In genomic region chr15:85712565-85713168, GRCm38 (mm10) we compare ENCODE assay signal across 9 mouse cellular contexts. TPM values are rescaled to one million over a fixed set of nuclear protein-coding genes. Genes with fewer than 3 reads are reported as not detected.
DNase-seq lines count a peak whose midpoint lies in the region; ATAC-seq and TF ChIP-seq lines count a peak whose summit lies in the region.
"Had no signal": no experiment of that assay in that cellular context is flagged by ENCODE, and none has a peak within 500 bp of the region (broad histone marks: within the 10 kb centered on the region; RNA-seq: fewer than 3 reads in every experiment).

No protein-coding gene starts in this region.

- no peak for TF ChIP-seq POLR2A in cortical plate, adult 2 months (IDR thresholded peaks at IDR 0.05; ENCODE audit: extremely low read depth, insufficient read depth, low read length)

- no peaks in the 10 kb centered on the region for H3K9me3 ChIP-seq in neural tube, embryonic 15.5 days (replicated peaks)
- H3K9me3 ChIP-seq in kidney, embryonic 15.5 days (replicated peaks) = no peaks in the 10 kb centered on the region

- no peaks in the 10 kb centered on the region; the same call in 1 of the 2 replicates for H3K36me3 ChIP-seq in neural tube, embryonic 15.5 days
- no peaks in the 10 kb centered on the region for H3K36me3 ChIP-seq in splenic B cell, adult 2 months (ENCODE audit: control insufficient read depth, insufficient read depth, low read length, poor library complexity, severe bottlenecking)
- peaks cover under 1% of the 10 kb centered on the region; the same call in 1 of the 2 replicates for H3K36me3 ChIP-seq in kidney, embryonic 15.5 days

- no peak overlapping the region for H3K4me3 ChIP-seq in neural tube, embryonic 15.5 days (replicated peaks)
- H3K4me3 ChIP-seq in cortical plate, adult 2 months (ENCODE audit: insufficient read depth, low read length) = no peak overlapping the region
- H3K4me3 ChIP-seq in kidney, embryonic 15.5 days (replicated peaks) = no peak overlapping the region

- no peak for ATAC-seq in neural tube, embryonic 15.5 days (ENCODE audit: low FRiP score)
- no peak for ATAC-seq in kidney, embryonic 15.5 days (replicated peaks; ENCODE audit: low FRiP score)

- no peak overlapping the region for H3K4me2 ChIP-seq in neural tube, embryonic 15.5 days
- no peak overlapping the region for H3K4me2 ChIP-seq in kidney, embryonic 15.5 days

- WGBS in neural tube, embryonic 15.5 days = 39% methylated on average over 5 of the region's 5 CpGs
- 40% methylated on average over 5 of the region's 5 CpGs for WGBS in kidney, embryonic 15.5 days

- peak; percentile 92 for DNase-seq in heart, adult 11 months
- DNase-seq in heart, adult 18-20 months = no peak
- DNase-seq in neural tube, embryonic 10.5 days (ENCODE audit: extremely low spot score, low spot score) = peak; percentile 39
- DNase-seq in splenic B cell, adult 2 months (ENCODE audit: low read depth, low spot score) = peak; percentile 51
- DNase-seq in layer of hippocampus, postnatal 25 days (ENCODE audit: extremely low spot score in 1 of 2, low spot score in 1 of 2) = no peak
- DNase-seq: kidney, adult 9 months had no signal

- peaks cover 19% of the 10 kb centered on the region for H3K4me1 ChIP-seq in neural tube, embryonic 15.5 days
- peaks cover 2% of the 10 kb centered on the region; the same call in 1 of the 2 replicates for H3K4me1 ChIP-seq in cortical plate, adult 2 months (ENCODE audit: control insufficient read depth, insufficient read depth, low read length)
- H3K4me1 ChIP-seq in kidney, embryonic 15.5 days = peaks cover 20% of the 10 kb centered on the region

- no peak overlapping the region for H3K27ac ChIP-seq in neural tube, embryonic 15.5 days (replicated peaks)
- no peak overlapping the region for H3K27ac ChIP-seq in cortical plate, adult 2 months (ENCODE audit: insufficient read depth, low read length)
- no peak overlapping the region for H3K27ac ChIP-seq in kidney, embryonic 15.5 days

- H3K9ac ChIP-seq in neural tube, embryonic 15.5 days (replicated peaks) = no peak overlapping the region
- H3K9ac ChIP-seq in kidney, embryonic 15.5 days = no peak overlapping the region

- peak; percentile 56 for TF ChIP-seq CTCF in cortical plate, adult 2 months (IDR thresholded peaks at IDR 0.05; ENCODE audit: extremely low read depth, insufficient read depth, low read length)

- no peaks in the 10 kb centered on the region for H3K27me3 ChIP-seq in neural tube, embryonic 15.5 days (replicated peaks)
- no peaks in the 10 kb centered on the region for H3K27me3 ChIP-seq in splenic B cell, adult 2 months (ENCODE audit: control insufficient read depth, insufficient read depth, low read length, poor library complexity, severe bottlenecking)
- no peaks in the 10 kb centered on the region for H3K27me3 ChIP-seq in kidney, embryonic 15.5 days

RNA-seq across cellular contexts. Expression of gene Ppara, which starts 22.1 kb away (rescaled TPM):
- 10 to 100 TPM; 73.1 to 74.9 TPM for total RNA-seq in heart, adult 18-20 months (2021)
- 1.5 and 2.0 TPM in 2 replicates for polyA plus RNA-seq in neural tube, embryonic 15.5 days (2015; fragmentation: Nextera tagmentation; extraction: Ambion mirVana)
- polyA plus RNA-seq in cortical plate, adult 2 months (2012; rRNA removed) = 1.8 and 2.0 TPM in 2 replicates
- total RNA-seq in layer of hippocampus, postnatal 25 days (2021) = 1 to 10 TPM; 3.1 to 3.3 TPM
- polyA plus RNA-seq in kidney, embryonic 15.5 days (2015; fragmentation: Nextera tagmentation; extraction: Ambion mirVana) = 3.9 and 5.0 TPM in 2 replicates

Comparison
In these comparisons a context has a peak if more than half of its experiments do, and no peak if none do; other contexts are left out.
1. DNase-seq: peak in heart, adult 11 months (single experiment), neural tube, embryonic 10.5 days (single experiment) and splenic B cell, adult 2 months (single experiment); none in heart, adult 18-20 months (0 of 2) and layer of hippocampus, postnatal 25 days (0 of 2).